Mouse (Mus musculus) T-helper 2 cell (primary cell): ENCODE results near the gene Gpr153.

Experiments used
- in situ Hi-C: fragments of 300-600 bp; cut with MboI, MseI; formaldehyde crosslinking; loops from one replicate; pipeline ENCODE4 v1.15.1; 2025; ENCODE audit warnings: high pct_unique_total_duplicates

The Gpr153 gene

DNA sequence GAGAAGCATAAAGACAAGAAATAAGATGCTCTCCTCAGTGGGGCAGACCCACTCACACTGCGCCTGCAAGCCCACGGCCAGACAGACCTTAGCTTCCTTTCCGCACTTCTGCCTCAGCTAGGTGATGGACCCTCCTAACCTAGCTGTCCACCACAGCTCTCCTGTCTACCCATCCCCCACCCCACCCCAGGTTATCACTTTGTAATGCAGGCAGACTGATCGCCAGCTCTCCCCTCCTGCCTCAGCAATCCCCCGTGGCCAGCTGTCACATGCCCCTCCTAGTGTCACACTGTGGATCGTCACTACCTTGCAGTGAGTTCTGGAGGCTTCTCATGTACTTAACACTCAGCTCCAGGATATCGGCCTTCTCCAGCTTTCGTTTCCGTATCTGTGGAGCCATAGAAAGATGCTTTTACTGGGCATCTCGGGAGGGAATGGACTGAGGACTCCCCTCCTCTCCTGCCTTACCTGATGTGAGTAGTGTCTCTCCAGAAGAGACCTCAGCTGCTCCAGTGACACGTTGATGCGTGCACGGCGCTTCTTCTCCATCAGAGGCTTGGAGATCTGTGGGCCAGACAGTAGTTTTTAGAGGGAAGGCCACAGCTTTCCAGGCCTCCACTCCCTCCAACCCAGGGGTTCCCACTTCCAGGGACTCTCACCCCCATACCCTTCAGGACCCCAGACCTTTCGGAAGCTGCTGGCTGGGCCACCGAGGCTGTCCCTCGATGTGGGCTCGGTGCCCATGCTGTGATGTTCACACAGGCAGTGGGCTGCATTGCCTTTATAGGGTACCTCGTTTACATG lies 13.5 kb downstream of the Gpr153 start:
- in situ Hi-C loops, result no loop called here

- in situ Hi-C loops, result no loop called here
Observed at GRCm38 (mm10) chr4:152288398-152288945, 14.4 kb downstream of the Gpr153 start.

GRCm38 (mm10) chr4:152290385-152290784 lies 16.4 kb downstream of the Gpr153 start:
- in situ Hi-C loops, result loop anchor here (10.0 kb wide), 1 partner anchor 356 kb away; the partner anchor contains the start of gene Dnajc11

- in situ Hi-C loops, result loop anchor here (10.0 kb wide), 1 partner anchor 356 kb away; the partner anchor contains the start of gene Dnajc11
Observed at GRCm38 (mm10) chr4:152290991-152291390, 17.0 kb downstream of the Gpr153 start.

- in situ Hi-C loops, result loop anchor here (10.0 kb wide), 1 partner anchor 357 kb away; the partner anchor contains the start of gene Dnajc11
Observed at GRCm38 (mm10) chr4:152291562-152291961, 17.5 kb downstream of the Gpr153 start, which contains the start of gene Hes3. Gene Hes3, minus strand, starts transcription at chr4:152291662.

DNA sequence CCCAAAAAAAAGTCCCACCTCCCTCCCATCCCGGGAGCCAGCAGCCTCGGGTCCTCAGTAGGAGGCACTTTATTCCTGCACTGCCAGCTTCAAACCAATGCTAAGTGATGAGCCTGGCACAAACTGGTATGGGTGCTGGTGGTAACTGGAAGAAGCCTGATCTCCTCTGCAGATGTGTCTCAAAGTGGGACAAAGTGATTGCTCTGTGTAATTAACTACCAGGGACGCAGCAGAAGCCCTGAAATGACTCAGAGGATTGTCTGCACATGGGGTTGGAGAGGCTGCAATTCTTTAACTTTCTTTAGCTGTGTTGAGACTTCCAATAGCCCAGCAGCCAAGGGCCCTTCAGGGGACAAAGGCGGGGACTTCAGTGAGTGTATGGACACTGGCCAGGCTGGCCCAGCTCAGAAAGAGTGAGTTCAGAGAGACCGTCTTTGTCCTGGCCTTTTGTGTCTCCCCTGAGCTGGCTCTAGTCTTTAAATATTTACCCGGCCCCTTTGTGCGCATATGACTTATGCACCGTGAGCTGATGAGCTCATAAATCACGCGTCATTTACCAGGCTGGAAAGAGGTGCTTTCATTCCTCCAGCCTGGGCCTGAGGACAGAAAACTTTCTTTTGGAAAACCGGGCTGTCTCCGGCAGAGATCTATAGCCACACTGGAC lies 18.2 kb downstream of the Gpr153 start:
- in situ Hi-C loops, result loop anchor here (10.0 kb wide), 1 partner anchor 357 kb away; the partner anchor contains the start of gene Dnajc11

GRCm38 (mm10) chr4:152294188-152294929 lies 20.3 kb downstream of the Gpr153 start:
- in situ Hi-C loops, result loop anchor here (10.0 kb wide), 1 partner anchor 360 kb away; the partner anchor contains the start of gene Dnajc11

- in situ Hi-C loops, result loop anchor here (10.0 kb wide), 1 partner anchor 361 kb away; the partner anchor contains the start of gene Dnajc11
Observed at GRCm38 (mm10) chr4:152295916-152296315, 21.9 kb downstream of the Gpr153 start.

- in situ Hi-C loops, result loop anchor here (10.0 kb wide), 1 partner anchor 362 kb away; the partner anchor contains the start of gene Dnajc11
Observed at GRCm38 (mm10) chr4:152296371-152296770, 22.3 kb downstream of the Gpr153 start.

DNA sequence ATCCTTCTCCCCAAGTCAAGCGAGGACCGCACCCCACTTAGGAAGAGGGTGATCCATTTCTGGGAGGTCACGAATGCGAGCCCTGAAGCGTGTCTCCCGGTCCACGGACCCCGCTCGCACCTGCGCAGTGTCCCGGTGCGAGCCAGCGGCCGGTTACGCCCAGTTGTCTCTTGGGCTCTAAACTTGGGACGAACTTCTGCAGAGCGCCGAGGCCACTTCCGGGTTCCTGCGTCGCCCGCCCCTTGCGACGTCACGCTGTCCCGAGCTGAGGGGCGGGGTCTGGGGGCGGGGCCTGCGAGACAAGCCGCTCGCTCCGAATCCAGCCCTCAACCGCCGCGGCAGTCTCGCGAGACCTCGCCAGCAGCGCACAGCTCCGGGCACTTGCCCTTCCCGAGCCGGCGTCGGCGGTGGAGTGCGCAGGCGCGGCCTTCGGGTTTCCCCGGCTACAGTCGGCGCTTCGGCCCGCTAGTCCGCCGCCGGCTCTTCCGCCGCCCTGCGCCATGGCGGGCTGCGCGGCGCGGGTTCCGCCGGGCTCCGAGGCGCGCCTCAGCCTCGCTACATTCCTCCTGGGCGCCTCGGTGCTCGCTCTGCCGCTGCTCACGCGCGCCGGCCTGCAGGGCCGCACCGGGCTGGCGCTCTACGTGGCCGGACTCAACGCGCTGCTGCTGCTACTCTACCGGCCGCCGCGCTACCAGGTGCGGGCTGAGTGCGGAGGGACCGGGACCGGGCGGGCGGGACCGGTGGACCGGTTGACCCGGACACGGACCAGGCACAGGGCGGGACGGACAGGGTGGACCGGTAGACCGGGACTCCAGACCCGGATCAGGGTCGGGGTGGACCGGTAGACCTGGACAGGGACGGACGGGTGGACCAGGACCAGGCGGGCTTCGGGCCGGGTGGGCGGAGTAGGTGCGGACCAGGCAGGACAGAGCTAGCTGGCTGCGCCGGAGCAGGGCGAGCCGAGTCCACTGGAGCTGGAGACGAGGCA lies 23.1 kb downstream of the Gpr153 start, which contains the start of gene Icmt:
TSS of gene Icmt (plus strand) at position 354 of the 988 bp plus-strand sequence.
- in situ Hi-C loops, result loop anchor here (10.0 kb wide), 1 partner anchor 362 kb away; the partner anchor contains the start of gene Dnajc11

GRCm38 (mm10) chr4:152298836-152299235 lies 24.8 kb downstream of the Gpr153 start:
- in situ Hi-C loops, result loop anchor here (10.0 kb wide), 1 partner anchor 364 kb away; the partner anchor contains the start of gene Dnajc11

GRCm38 (mm10) chr4:152300375-152300774 lies 26.3 kb downstream of the Gpr153 start:
- in situ Hi-C loops, result no loop called here

- in situ Hi-C loops, result no loop called here
Observed at GRCm38 (mm10) chr4:152302012-152302411, 28.0 kb downstream of the Gpr153 start.

DNA sequence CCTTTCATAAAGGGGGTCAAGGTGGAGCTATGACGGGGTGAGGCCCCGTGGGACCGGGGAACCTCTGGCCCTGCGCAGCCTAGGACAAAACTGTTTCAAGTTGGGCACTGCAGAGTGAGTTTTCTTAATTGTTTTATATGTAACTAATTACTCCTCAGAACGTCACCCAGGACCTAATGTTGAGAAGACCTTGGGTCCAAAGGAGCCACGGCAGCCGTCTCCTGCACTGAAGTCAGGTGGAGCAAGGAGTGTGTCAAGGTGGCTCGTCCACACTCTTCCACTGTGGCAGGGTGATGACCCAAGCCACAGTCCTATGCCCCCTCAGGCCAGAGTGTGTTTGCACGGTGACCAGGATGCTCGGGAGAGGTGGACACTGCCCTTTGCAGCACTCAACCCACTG lies 29.1 kb downstream of the Gpr153 start:
- in situ Hi-C loops, result no loop called here

- in situ Hi-C loops, result no loop called here
Observed at GRCm38 (mm10) chr4:152304685-152305084, 30.7 kb downstream of the Gpr153 start.

GRCm38 (mm10) chr4:152305991-152306390 lies 32.0 kb downstream of the Gpr153 start:
- in situ Hi-C loops, result no loop called here

GRCm38 (mm10) chr4:152307542-152307941 lies 33.5 kb downstream of the Gpr153 start:
- in situ Hi-C loops, result no loop called here

- in situ Hi-C loops, result no loop called here
Observed at GRCm38 (mm10) chr4:152312186-152312585, 38.2 kb downstream of the Gpr153 start.

GRCm38 (mm10) chr4:152313211-152313632 lies 39.2 kb downstream of the Gpr153 start:
- in situ Hi-C loops, result no loop called here

DNA sequence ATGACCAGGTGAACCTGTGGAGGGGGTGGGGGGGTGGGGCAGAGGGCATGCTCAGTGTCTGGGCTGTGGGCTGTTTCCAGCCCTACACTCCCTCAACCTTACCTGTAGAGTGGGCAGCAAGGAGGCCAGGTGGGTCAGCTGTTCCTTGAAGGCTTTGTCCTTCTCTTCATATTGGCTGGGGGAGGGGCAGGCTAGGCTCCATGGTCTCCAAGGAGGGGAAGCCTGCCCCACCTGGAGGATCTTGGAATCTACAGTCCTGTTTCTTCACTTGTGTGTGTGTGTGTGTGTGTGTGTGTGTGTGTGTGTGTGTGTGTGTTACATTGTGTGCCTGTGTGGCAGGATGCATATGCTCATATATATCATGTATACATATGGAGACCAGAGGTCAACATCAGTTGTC lies 39.9 kb downstream of the Gpr153 start:
- in situ Hi-C loops, result no loop called here
